8 mouse cellular contexts compared by ENCODE assay signal in the genomic region with DNA sequence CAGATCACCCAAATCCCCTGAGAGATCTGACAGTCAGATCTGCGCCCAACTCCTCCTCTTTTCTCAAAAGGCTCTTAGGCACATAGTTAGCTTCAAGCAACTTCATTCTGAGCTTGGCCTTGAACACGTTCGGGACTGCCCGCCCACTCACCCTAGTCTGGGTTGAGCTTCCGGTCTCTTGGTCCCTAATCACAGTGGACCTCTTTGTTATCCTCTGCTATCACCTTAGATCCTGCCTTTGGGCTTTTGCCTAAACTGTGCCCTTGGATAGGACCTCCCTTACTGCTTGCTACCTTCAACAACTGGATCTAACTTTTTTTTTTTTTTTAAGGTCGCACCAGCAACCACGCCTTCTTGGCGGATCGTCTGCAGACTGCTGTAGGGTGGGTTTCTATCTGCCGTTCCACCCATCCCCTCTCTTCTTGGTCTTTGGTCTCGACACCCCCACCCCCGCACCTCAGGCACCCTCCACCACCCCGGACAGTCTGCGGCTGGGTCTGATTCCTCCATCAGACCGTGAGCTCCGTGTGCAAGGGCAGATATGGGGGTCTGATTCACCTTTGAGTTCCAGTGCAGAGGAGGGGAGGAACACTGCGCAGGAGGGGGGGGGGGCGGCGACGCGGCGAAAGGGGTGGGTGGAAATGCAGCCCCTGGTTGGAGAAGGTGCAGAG. TPM values are rescaled to one million over a fixed set of nuclear protein-coding genes. Genes with fewer than 3 reads are reported as not detected.
DNase-seq lines count a peak whose midpoint lies in the region; ATAC-seq lines count a peak whose summit lies in the region.

No protein-coding gene starts in this region.

- peak overlapping the region; percentile 52 for H3K4me2 ChIP-seq in intestine, embryonic 14.5 days (ENCODE audit: low read length)
- peak overlapping the region; percentile 62 for H3K4me2 ChIP-seq in liver, embryonic 13.5 days
- H3K4me2 ChIP-seq in neural tube, embryonic 14.5 days (ENCODE audit: low read depth, low read length), result peak overlapping the region; percentile 52

- peak; percentile 47 for DNase-seq in urinary bladder, postnatal 14 days (ENCODE audit: low spot score)
- no peak for DNase-seq in urinary bladder, adult 2 months (ENCODE audit: low spot score)
- peak; percentile 84 for DNase-seq in cerebellum, adult 9-11 months
- peak; percentile 35 to 59 for DNase-seq in frontal cortex, postnatal 36 days (ENCODE audit: low spot score in 2 of 2)
- peak; percentile 80 for DNase-seq in intestine, embryonic 14.5 days (ENCODE audit: low spot score)
- no peak for DNase-seq in liver, embryonic 13.5 days
- DNase-seq in spleen, postnatal 4 days (ENCODE audit: low spot score in 2 of 2), result no peak

- peak; percentile 46 for ATAC-seq in intestine, embryonic 14.5 days (replicated peaks; ENCODE audit: low FRiP score, low TSS enrichment, low read depth)
- ATAC-seq in liver, embryonic 13.5 days (ENCODE audit: low read depth), result peak; percentile 16
- peak; percentile 59 for ATAC-seq in neural tube, embryonic 14.5 days (ENCODE audit: low read depth)

- H3K9me3 ChIP-seq in intestine, embryonic 14.5 days (ENCODE audit: control insufficient read depth, low read length), result no peaks in the 10 kb centered on the region
- no peaks in the 10 kb centered on the region for H3K9me3 ChIP-seq in liver, embryonic 13.5 days (replicated peaks)
- no peaks in the 10 kb centered on the region for H3K9me3 ChIP-seq in neural tube, embryonic 14.5 days (ENCODE audit: control insufficient read depth, low read length)

- H3K27me3 ChIP-seq in intestine, embryonic 14.5 days (replicated peaks; ENCODE audit: control insufficient read depth, insufficient read depth, low read length), result no peaks in the 10 kb centered on the region
- peaks cover 37% of the 10 kb centered on the region for H3K27me3 ChIP-seq in liver, embryonic 13.5 days
- no peaks in the 10 kb centered on the region for H3K27me3 ChIP-seq in neural tube, embryonic 14.5 days (ENCODE audit: control insufficient read depth, insufficient read depth, low read length)

- H3K27ac ChIP-seq in intestine, embryonic 14.5 days (ENCODE audit: low read depth), result peak overlapping the region; percentile 95
- peak overlapping the region; percentile 69 for H3K27ac ChIP-seq in liver, embryonic 13.5 days
- H3K27ac ChIP-seq in neural tube, embryonic 14.5 days (ENCODE audit: low read depth, low read length), result peak overlapping the region; percentile 98

- H3K4me1 ChIP-seq in intestine, embryonic 14.5 days (replicated peaks; ENCODE audit: control insufficient read depth, insufficient read depth, low read length), result peaks cover 14% of the 10 kb centered on the region
- peaks cover 5% of the 10 kb centered on the region; the same call in 1 of the 2 replicates for H3K4me1 ChIP-seq in liver, embryonic 13.5 days (replicated peaks)
- peaks cover 19% of the 10 kb centered on the region for H3K4me1 ChIP-seq in neural tube, embryonic 14.5 days (ENCODE audit: control insufficient read depth, insufficient read depth, low read length)

- peak overlapping the region; percentile 83 for H3K9ac ChIP-seq in intestine, embryonic 14.5 days (ENCODE audit: low read length)
- H3K9ac ChIP-seq in liver, embryonic 13.5 days, result peak overlapping the region; percentile 54
- H3K9ac ChIP-seq in neural tube, embryonic 14.5 days (replicated peaks; ENCODE audit: low read depth, low read length), result peak overlapping the region; percentile 99

- peaks cover 5% of the 10 kb centered on the region for H3K36me3 ChIP-seq in intestine, embryonic 14.5 days (ENCODE audit: control insufficient read depth, insufficient read depth, low read length)
- H3K36me3 ChIP-seq in liver, embryonic 13.5 days, result no peaks in the 10 kb centered on the region
- no peaks in the 10 kb centered on the region for H3K36me3 ChIP-seq in neural tube, embryonic 14.5 days (ENCODE audit: control insufficient read depth, insufficient read depth, low read length)

- H3K4me3 ChIP-seq in intestine, embryonic 14.5 days (ENCODE audit: low read depth, low read length), result peak overlapping the region; percentile 86
- H3K4me3 ChIP-seq in liver, embryonic 13.5 days (replicated peaks), result peak overlapping the region; percentile 61
- H3K4me3 ChIP-seq in neural tube, embryonic 14.5 days (ENCODE audit: low read depth, low read length), result peak overlapping the region; percentile 81

- 1% methylated on average over 20 of the region's 22 CpGs for WGBS in intestine, embryonic 14.5 days
- 3% methylated on average over 19 of the region's 22 CpGs for WGBS in liver, embryonic 13.5 days (ENCODE audit: insufficient replicate concordance)
- WGBS in neural tube, embryonic 14.5 days, result under 1% methylated on average over 21 of the region's 22 CpGs

RNA-seq across cellular contexts. Expression of gene Spaca6, which starts 0.9 kb away (rescaled TPM):
- 91.3 and 98.6 TPM in 2 replicates for polyA plus RNA-seq in urinary bladder, adult 2 months (2012; rRNA removed)
- 27.0 and 30.3 TPM in 2 replicates for polyA plus RNA-seq in intestine, embryonic 14.5 days (2014; fragmentation: Nextera tagmentation; extraction: Ambion mirVana)
- 3.1 and 3.4 TPM in 2 replicates for polyA plus RNA-seq in liver, embryonic 13.5 days (2015; fragmentation: Nextera tagmentation; extraction: Ambion mirVana)
- 21.4 and 29.1 TPM in 2 replicates for polyA plus RNA-seq in neural tube, embryonic 14.5 days (2014; fragmentation: Nextera tagmentation; extraction: Ambion mirVana)

RNA-seq across cellular contexts. Expression of gene Has1, which starts 28.9 kb away (rescaled TPM):
- 0.62 and 0.90 TPM in 2 replicates for polyA plus RNA-seq in urinary bladder, adult 2 months (2012; rRNA removed)
- 1.8 TPM in 2 replicates for polyA plus RNA-seq in intestine, embryonic 14.5 days (2014; fragmentation: Nextera tagmentation; extraction: Ambion mirVana)
- 0.05 TPM in 2 replicates for polyA plus RNA-seq in liver, embryonic 13.5 days (2015; fragmentation: Nextera tagmentation; extraction: Ambion mirVana)
- polyA plus RNA-seq in neural tube, embryonic 14.5 days (2014; fragmentation: Nextera tagmentation; extraction: Ambion mirVana), result 0.93 and 1.7 TPM in 2 replicates

RNA-seq across cellular contexts. Expression of gene Fpr1, which starts 57.7 kb away (rescaled TPM):
- polyA plus RNA-seq in urinary bladder, adult 2 months (2012; rRNA removed), result 0.15 and 0.18 TPM in 2 replicates
- polyA plus RNA-seq in intestine, embryonic 14.5 days (2014; fragmentation: Nextera tagmentation; extraction: Ambion mirVana), result 0.13 TPM in 1 of 2 replicates, not detected in the other
- 1.9 and 2.3 TPM in 2 replicates for polyA plus RNA-seq in liver, embryonic 13.5 days (2015; fragmentation: Nextera tagmentation; extraction: Ambion mirVana)
- 0.15 and 0.21 TPM in 2 replicates for polyA plus RNA-seq in neural tube, embryonic 14.5 days (2014; fragmentation: Nextera tagmentation; extraction: Ambion mirVana)

Comparison
In these comparisons a context has a peak if more than half of its experiments do, and no peak if none do; other contexts are left out.
1. DNase-seq: peak in urinary bladder, postnatal 14 days (single experiment), cerebellum, adult 9-11 months (single experiment), frontal cortex, postnatal 36 days (2 of 2) and intestine, embryonic 14.5 days (single experiment); none in urinary bladder, adult 2 months (single experiment), liver, embryonic 13.5 days (single experiment) and spleen, postnatal 4 days (0 of 2).
2. Peak in every context shown above with its lines, with median percentiles within 50 percentile points of each other: ATAC-seq, H3K27ac ChIP-seq, H3K4me2 ChIP-seq, H3K4me3 ChIP-seq and H3K9ac ChIP-seq.